Mouse (Mus musculus): Measurements from ENCODE around the gene Bad. TPM values are rescaled to one million over a fixed set of nuclear protein-coding genes. Genes with fewer than 3 reads are reported as not detected.
A peak's percentile ranks its signal among the peaks of the same experiment; 100 is the strongest.

Bad gene
- total and polyA plus RNA-seq, 2 experiments from 2014 or later = 56.5 to 95.3 TPM

- no peak for TF ChIP-seq CTCF (IDR thresholded peaks at IDR 0.05; ENCODE audit: low read depth)
- 19% methylated on average over 28 of the region's 29 CpGs for WGBS
- H3K4me2 ChIP-seq (ENCODE audit: low read depth) = peak overlapping the region; percentile 97
- H3K4me1 ChIP-seq (ENCODE audit: insufficient read depth) = peaks cover 20% of the 10 kb centered on the region
- ATAC-seq (0 out of 2 replicates have a peak, but pooled peaks have one; percentile 0), DNase-seq (no peak)
- no peaks in the 10 kb centered on the region for H3K9me3 ChIP-seq (ENCODE audit: low read length)
- peaks cover 7% of the 10 kb centered on the region; the same call in 1 of the 2 replicates for H3K36me3 ChIP-seq (ENCODE audit: insufficient read depth)
- H3K9ac ChIP-seq = peak overlapping the region; percentile 93
- peak overlapping the region; percentile 88 for H3K4me3 ChIP-seq (ENCODE audit: low read depth, low read length)
- peaks cover 2% of the 10 kb centered on the region; the same call in 1 of the 2 replicates for H3K27me3 ChIP-seq (ENCODE audit: insufficient read depth, low read length)
- H3K27ac ChIP-seq (ENCODE audit: low read depth, low read length) = peak overlapping the region; percentile 95; the same call in 1 of the 2 replicates
These were observed 987 bp upstream of the Bad start for GRCm38 (mm10) chr19:6940396-6941351.

DNA sequence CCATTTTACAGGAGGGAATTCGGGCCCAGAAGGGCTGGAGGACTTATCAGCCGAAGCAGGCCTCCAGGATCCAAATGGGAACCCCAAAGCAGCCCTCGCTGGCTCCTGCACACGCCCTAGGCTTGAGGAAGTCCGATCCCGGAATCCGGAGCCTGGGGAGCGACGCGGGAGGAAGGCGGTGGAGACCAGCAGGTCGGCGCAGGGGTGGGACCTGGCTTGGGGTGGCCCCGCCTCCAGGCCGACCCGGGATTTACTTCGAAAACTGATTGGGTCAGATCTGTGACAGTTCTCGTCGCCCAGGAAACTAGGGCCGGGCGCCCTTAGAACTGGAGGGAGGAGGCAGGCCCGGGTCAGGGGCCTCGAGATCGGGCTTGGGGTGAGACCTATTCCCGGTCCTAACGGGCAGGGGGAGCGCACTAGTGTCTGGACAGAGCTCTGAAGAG, 609 bp downstream of the Bad start, which contains the start of gene Gpr137:
Gene Gpr137 (minus strand): TSS at position 232 of the 443 bp plus-strand sequence.
- WGBS = under 1% methylated on average over 27 of the region's 27 CpGs
- ATAC-seq (peak; percentile 90), DNase-seq (peak; percentile 88)
- Histone ChIP-seq H3K36me3 (ENCODE audit: insufficient read depth) (peaks cover 18% of the 10 kb centered on the region), H3K9ac (peak within 1 kb of the TSS; percentile 93), H3K4me1 (ENCODE audit: insufficient read depth) (peaks cover 20% of the 10 kb centered on the region), H3K27ac (ENCODE audit: low read depth, low read length) (peak within 1 kb of the TSS; percentile 95), H3K27me3 (ENCODE audit: insufficient read depth, low read length) (no peaks in the 10 kb centered on the region), H3K9me3 (ENCODE audit: low read length) (no peaks in the 10 kb centered on the region), H3K4me2 (ENCODE audit: low read depth) (peak within 1 kb of the TSS; percentile 97), H3K4me3 (ENCODE audit: low read depth, low read length) (peak within 1 kb of the TSS; percentile 88)
- TF ChIP-seq CTCF (IDR thresholded peaks at IDR 0.05; ENCODE audit: low read depth) = no peak

DNA sequence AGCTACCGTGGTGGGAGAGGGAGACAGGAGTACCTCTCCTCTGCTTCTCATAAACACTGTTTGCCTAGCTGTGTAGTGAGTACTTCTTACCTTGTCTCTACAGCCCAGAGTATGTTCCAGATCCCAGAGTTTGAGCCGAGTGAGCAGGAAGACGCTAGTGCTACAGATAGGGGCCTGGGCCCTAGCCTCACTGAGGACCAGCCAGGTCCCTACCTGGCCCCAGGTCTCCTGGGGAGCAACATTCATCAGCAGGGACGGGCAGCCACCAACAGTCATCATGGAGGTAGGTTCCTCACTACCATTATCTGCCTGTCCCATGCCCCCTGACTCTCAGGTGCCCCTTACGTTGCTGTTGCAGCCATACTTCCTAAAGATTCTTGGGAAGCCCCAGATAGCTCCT, 1.1 kb downstream of the Bad start:
- WGBS = 31% methylated on average over 5 of the region's 5 CpGs
- peak overlapping the region; percentile 95 for H3K27ac ChIP-seq (ENCODE audit: low read depth, low read length)
- peak overlapping the region; percentile 97 for H3K4me2 ChIP-seq (ENCODE audit: low read depth)
- peak overlapping the region; percentile 93 for H3K9ac ChIP-seq
- H3K27me3 ChIP-seq (ENCODE audit: insufficient read depth, low read length) = no peaks in the 10 kb centered on the region
- peaks cover 18% of the 10 kb centered on the region for H3K36me3 ChIP-seq (ENCODE audit: insufficient read depth)
- DNase-seq = no peak
- peaks cover 20% of the 10 kb centered on the region for H3K4me1 ChIP-seq (ENCODE audit: insufficient read depth)
- no peaks in the 10 kb centered on the region for H3K9me3 ChIP-seq (ENCODE audit: low read length)
- H3K4me3 ChIP-seq (ENCODE audit: low read depth, low read length) = peak overlapping the region; percentile 88
- 0 out of 2 replicates have a peak, but pooled peaks have one; percentile 1 for ATAC-seq
- TF ChIP-seq CTCF (IDR thresholded peaks at IDR 0.05; ENCODE audit: low read depth) = no peak

GRCm38 (mm10) chr19:6943709-6944108, 2.0 kb downstream of the Bad start:
- TF ChIP-seq CTCF (IDR thresholded peaks at IDR 0.05; ENCODE audit: low read depth) = no peak
- Histone ChIP-seq H3K36me3 (ENCODE audit: insufficient read depth) (peaks cover 14% of the 10 kb centered on the region), H3K27ac (ENCODE audit: low read depth, low read length) (no peak overlapping the region), H3K4me1 (ENCODE audit: insufficient read depth) (peaks cover 20% of the 10 kb centered on the region), H3K4me3 (ENCODE audit: low read depth, low read length) (no peak overlapping the region), H3K27me3 (ENCODE audit: insufficient read depth, low read length) (no peaks in the 10 kb centered on the region), H3K9me3 (ENCODE audit: low read length) (no peaks in the 10 kb centered on the region), H3K4me2 (ENCODE audit: low read depth) (no peak overlapping the region), H3K9ac (no peak overlapping the region)
- ATAC-seq = no peak
- DNase-seq = no peak
- WGBS = 91% methylated on average over 6 of the region's 6 CpGs

DNA sequence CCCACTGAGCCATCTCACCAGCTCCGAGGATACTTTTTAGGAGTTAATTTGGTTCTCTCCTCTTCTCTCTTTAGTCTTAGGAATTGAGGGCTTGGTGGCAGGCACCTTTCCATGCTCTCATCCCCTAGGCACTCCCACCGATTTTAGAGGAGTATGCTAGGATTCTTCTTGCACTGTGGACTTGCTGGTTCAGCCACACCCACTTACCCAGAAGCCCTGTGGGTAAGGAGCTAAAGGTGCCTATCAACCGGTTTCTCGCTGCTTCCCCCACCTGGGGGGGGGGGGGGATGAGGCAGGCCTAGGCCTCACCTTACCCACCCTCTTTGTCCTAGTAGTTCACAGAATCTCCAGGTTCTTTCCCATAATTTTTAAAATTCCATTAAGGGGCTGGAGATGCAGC, 6.1 kb downstream of the Bad start:
- no peak for DNase-seq
- Histone ChIP-seq H3K9ac (no peak overlapping the region), H3K4me2 (ENCODE audit: low read depth) (no peak overlapping the region), H3K9me3 (ENCODE audit: low read length) (no peaks in the 10 kb centered on the region), H3K4me1 (ENCODE audit: insufficient read depth) (peaks cover 11% of the 10 kb centered on the region), H3K27me3 (ENCODE audit: insufficient read depth, low read length) (no peaks in the 10 kb centered on the region), H3K36me3 (ENCODE audit: insufficient read depth) (peaks cover 14% of the 10 kb centered on the region; the same call in 1 of the 2 replicates), H3K4me3 (ENCODE audit: low read depth, low read length) (no peak overlapping the region), H3K27ac (ENCODE audit: low read depth, low read length) (no peak overlapping the region)
- TF ChIP-seq CTCF (IDR thresholded peaks at IDR 0.05; ENCODE audit: low read depth) = no peak
- no peak for ATAC-seq
- 54% methylated on average over 4 of the region's 4 CpGs for WGBS

DNA sequence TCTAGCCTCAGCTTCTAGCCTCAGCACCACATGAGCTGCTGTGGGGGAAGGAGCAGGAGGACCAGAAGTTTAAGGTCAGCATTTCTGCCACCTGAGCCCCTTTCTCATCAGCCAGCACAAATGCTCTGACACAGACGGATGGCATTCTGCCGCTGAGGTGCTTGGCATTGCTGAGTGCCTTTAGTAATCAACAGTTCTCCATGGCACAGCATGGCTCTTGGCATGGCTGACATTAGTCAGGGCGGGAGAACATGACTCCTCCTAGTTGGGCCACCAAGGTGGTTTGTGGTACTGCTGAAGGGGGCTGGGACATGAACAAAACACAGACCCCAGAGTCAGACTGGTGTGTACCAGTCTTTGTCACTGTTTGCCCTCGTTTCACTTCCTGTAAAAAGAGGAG, 6.5 kb downstream of the Bad start:
- no peaks in the 10 kb centered on the region for H3K9me3 ChIP-seq (ENCODE audit: low read length)
- ATAC-seq = no peak
- H3K27ac ChIP-seq (ENCODE audit: low read depth, low read length) = no peak overlapping the region
- no peak overlapping the region for H3K4me2 ChIP-seq (ENCODE audit: low read depth)
- DNase-seq = no peak
- H3K4me1 ChIP-seq (ENCODE audit: insufficient read depth) = peaks cover 12% of the 10 kb centered on the region
- 75% methylated on average over 4 of the region's 4 CpGs for WGBS
- H3K27me3 ChIP-seq (ENCODE audit: insufficient read depth, low read length) = no peaks in the 10 kb centered on the region
- TF ChIP-seq CTCF (IDR thresholded peaks at IDR 0.05; ENCODE audit: low read depth) = no peak
- H3K4me3 ChIP-seq (ENCODE audit: low read depth, low read length) = no peak overlapping the region
- H3K36me3 ChIP-seq (ENCODE audit: insufficient read depth) = peaks cover 14% of the 10 kb centered on the region; the same call in 1 of the 2 replicates
- H3K9ac ChIP-seq = no peak overlapping the region

DNA sequence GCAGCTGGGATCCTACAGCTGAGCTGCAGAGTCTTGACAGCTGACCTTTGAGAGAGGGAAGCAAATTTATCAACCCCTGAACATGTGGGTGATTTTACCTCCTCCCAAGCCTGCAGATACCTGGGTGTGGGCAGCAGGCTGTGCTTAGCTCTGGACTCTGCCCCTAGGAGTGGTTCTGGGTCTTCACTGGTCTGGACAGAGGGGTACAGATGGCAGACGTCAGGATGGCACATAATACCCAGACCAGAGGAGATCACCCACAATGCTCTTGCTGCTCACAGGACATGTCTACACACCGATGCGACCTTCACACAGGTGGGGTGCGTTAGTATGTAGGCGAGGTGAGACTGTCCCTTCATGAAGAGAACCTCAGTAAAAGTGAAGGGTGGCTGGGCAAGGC, 7.9 kb downstream of the Bad start:
- no peaks in the 10 kb centered on the region for H3K27me3 ChIP-seq (ENCODE audit: insufficient read depth, low read length)
- H3K9ac ChIP-seq = no peak overlapping the region
- DNase-seq (no peak), ATAC-seq (no peak)
- H3K9me3 ChIP-seq (ENCODE audit: low read length) = no peaks in the 10 kb centered on the region
- no peak overlapping the region for H3K27ac ChIP-seq (ENCODE audit: low read depth, low read length)
- H3K4me1 ChIP-seq (ENCODE audit: insufficient read depth) = peaks cover 12% of the 10 kb centered on the region; the same call in 1 of the 2 replicates
- H3K36me3 ChIP-seq (ENCODE audit: insufficient read depth) = peaks cover 14% of the 10 kb centered on the region; the same call in 1 of the 2 replicates
- H3K4me3 ChIP-seq (ENCODE audit: low read depth, low read length) = no peak overlapping the region
- no peak overlapping the region for H3K4me2 ChIP-seq (ENCODE audit: low read depth)
- WGBS = 94% methylated on average over 5 of the region's 5 CpGs
- TF ChIP-seq CTCF (IDR thresholded peaks at IDR 0.05; ENCODE audit: low read depth) = no peak

Measured in forebrain, postnatal 0 days (tissue).